Mouse (Mus musculus): ENCODE measurements around the gene Angel1. TPM values are rescaled to one million over a fixed set of nuclear protein-coding genes. Genes with fewer than 3 reads are reported as not detected.

Gene Angel1
- total RNA-seq, 1 experiment: 13.7 TPM

GRCm38 (mm10) chr12:86734319-86734810 lies 8.1 kb upstream of the Angel1 start, which contains the start of gene Lrrc74a:
Gene Lrrc74a, plus strand, starts transcription at chr12:86734369.
- TF ChIP-seq ZC3H11A (IDR thresholded peaks at IDR 0.05; ENCODE audit: borderline replicate concordance, low read depth, low read length) (no peak), MAFK (IDR thresholded peaks at IDR 0.05; ENCODE audit: insufficient read depth, low read depth, low read length) (no peak), ZNF384 (IDR thresholded peaks at IDR 0.05; ENCODE audit: low read depth, low read length) (no peak), CHD2 (IDR thresholded peaks at IDR 0.05; ENCODE audit: low read depth, low read length) (no peak), HCFC1 (IDR thresholded peaks at IDR 0.05; ENCODE audit: borderline replicate concordance, insufficient read depth, low read length) (no peak)
- no peak for DNase-seq (ENCODE audit: low read depth, low spot score)
- H3K4me3 ChIP-seq (ENCODE audit: insufficient read depth in 1 of 2, low read depth in 1 of 2, low read length in 2 of 2, poor library complexity in 1 of 2, severe bottlenecking in 1 of 2): no peak within 1 kb of the TSS
- no peaks in the 10 kb centered on the region for H3K36me3 ChIP-seq (ENCODE audit: control insufficient read depth, insufficient read depth, low read length, poor library complexity, severe bottlenecking)
- no peak within 1 kb of the TSS for H3K27ac ChIP-seq (ENCODE audit: insufficient read depth, low read depth, low read length, poor library complexity, severe bottlenecking)
- in situ Hi-C loops (cut with MboI; ENCODE audit: low sequenced_read_pairs in 2 of 2, unreplicated experiment in 2 of 2): no loop called here
- H3K4me1 ChIP-seq (ENCODE audit: control insufficient read depth in 2 of 2, insufficient read depth in 2 of 2, low read length in 2 of 2, poor library complexity in 1 of 2): no peaks in the 10 kb centered on the region
- H3K9ac ChIP-seq (ENCODE audit: insufficient read depth, low read depth, low read length, poor library complexity, severe bottlenecking): no peak within 1 kb of the TSS
- H3K9me3 ChIP-seq (ENCODE audit: control insufficient read depth, insufficient read depth, low read depth, low read length): no peaks in the 10 kb centered on the region

DNA sequence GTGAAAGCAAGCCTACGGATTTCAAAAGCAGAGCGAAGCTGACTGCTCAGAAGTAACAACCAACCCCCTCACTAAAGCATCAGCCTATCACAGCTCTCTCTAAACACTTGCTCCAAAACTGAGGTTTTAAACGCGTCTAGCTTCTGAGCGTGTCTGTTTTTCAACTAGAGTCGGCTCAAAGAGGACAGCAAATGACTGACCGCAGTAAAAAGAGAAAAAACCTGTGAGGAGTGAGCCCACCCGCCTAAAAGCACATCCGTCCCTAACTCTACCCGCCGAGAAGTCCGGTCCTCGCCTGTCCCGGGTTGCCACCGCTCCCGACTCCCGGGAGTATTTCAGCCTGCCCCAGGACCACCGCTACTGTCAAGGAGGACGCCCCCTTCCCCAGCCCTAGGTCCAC lies 554 bp downstream of the Angel1 start:
- in situ Hi-C loops (cut with MboI; ENCODE audit: low sequenced_read_pairs in 2 of 2, unreplicated experiment in 2 of 2): no loop called here
- no peak overlapping the region for H3K27ac ChIP-seq (ENCODE audit: insufficient read depth, low read depth, low read length, poor library complexity, severe bottlenecking)
- DNase-seq (ENCODE audit: low read depth, low spot score): no peak

GRCm38 (mm10) chr12:86724300-86724699 lies 2.0 kb downstream of the Angel1 start:
- H3K4me1 ChIP-seq (ENCODE audit: control insufficient read depth in 2 of 2, insufficient read depth in 2 of 2, low read length in 2 of 2, poor library complexity in 1 of 2): peaks cover 0 to 2% of the 10 kb centered on the region in 2 experiments; a peak in 1 of 4 replicates
- H3K9ac ChIP-seq (ENCODE audit: insufficient read depth, low read depth, low read length, poor library complexity, severe bottlenecking): no peak overlapping the region
- H3K4me3 ChIP-seq (ENCODE audit: insufficient read depth in 1 of 2, low read depth in 1 of 2, low read length in 2 of 2, poor library complexity in 1 of 2, severe bottlenecking in 1 of 2): no peak overlapping the region
- in situ Hi-C loops (cut with MboI; ENCODE audit: low sequenced_read_pairs in 2 of 2, unreplicated experiment in 2 of 2): no loop called here
- no peak overlapping the region for H3K27ac ChIP-seq (ENCODE audit: insufficient read depth, low read depth, low read length, poor library complexity, severe bottlenecking)
- no peak for TF ChIP-seq CHD2 (IDR thresholded peaks at IDR 0.05; ENCODE audit: low read depth, low read length)
- TF ChIP-seq HCFC1 (IDR thresholded peaks at IDR 0.05; ENCODE audit: borderline replicate concordance, insufficient read depth, low read length): no peak
- no peak for TF ChIP-seq ZC3H11A (IDR thresholded peaks at IDR 0.05; ENCODE audit: borderline replicate concordance, low read depth, low read length)
- TF ChIP-seq MAFK (IDR thresholded peaks at IDR 0.05; ENCODE audit: insufficient read depth, low read depth, low read length): no peak
- no peak for DNase-seq (ENCODE audit: low read depth, low spot score)
- peaks cover 11% of the 10 kb centered on the region; the same call in 1 of the 2 replicates for H3K36me3 ChIP-seq (ENCODE audit: control insufficient read depth, insufficient read depth, low read length, poor library complexity, severe bottlenecking)
- no peaks in the 10 kb centered on the region for H3K9me3 ChIP-seq (ENCODE audit: control insufficient read depth, insufficient read depth, low read depth, low read length)

More for the DNA sequence above, 554 bp downstream of the Angel1 start:
- H3K9ac ChIP-seq (ENCODE audit: insufficient read depth, low read depth, low read length, poor library complexity, severe bottlenecking): peak overlapping the region; percentile 87
- peaks cover 7% of the 10 kb centered on the region; the same call in 1 of the 2 replicates for H3K36me3 ChIP-seq (ENCODE audit: control insufficient read depth, insufficient read depth, low read length, poor library complexity, severe bottlenecking)
- no peaks in the 10 kb centered on the region for H3K9me3 ChIP-seq (ENCODE audit: control insufficient read depth, insufficient read depth, low read depth, low read length)
- H3K4me3 ChIP-seq (ENCODE audit: insufficient read depth in 1 of 2, low read depth in 1 of 2, low read length in 2 of 2, poor library complexity in 1 of 2, severe bottlenecking in 1 of 2): peak overlapping the region; percentile 82 to 86
- no peak for TF ChIP-seq MAFK (IDR thresholded peaks at IDR 0.05; ENCODE audit: insufficient read depth, low read depth, low read length)
- TF ChIP-seq ZNF384 (IDR thresholded peaks at IDR 0.05; ENCODE audit: low read depth, low read length): no peak
- TF ChIP-seq CHD2 (IDR thresholded peaks at IDR 0.05; ENCODE audit: low read depth, low read length): no peak
- no peak for TF ChIP-seq HCFC1 (IDR thresholded peaks at IDR 0.05; ENCODE audit: borderline replicate concordance, insufficient read depth, low read length)
- TF ChIP-seq ZC3H11A (IDR thresholded peaks at IDR 0.05; ENCODE audit: borderline replicate concordance, low read depth, low read length): no peak
- peaks cover 0 to 2% of the 10 kb centered on the region in 2 experiments; a peak in 1 of 4 replicates for H3K4me1 ChIP-seq (ENCODE audit: control insufficient read depth in 2 of 2, insufficient read depth in 2 of 2, low read length in 2 of 2, poor library complexity in 1 of 2)

DNA sequence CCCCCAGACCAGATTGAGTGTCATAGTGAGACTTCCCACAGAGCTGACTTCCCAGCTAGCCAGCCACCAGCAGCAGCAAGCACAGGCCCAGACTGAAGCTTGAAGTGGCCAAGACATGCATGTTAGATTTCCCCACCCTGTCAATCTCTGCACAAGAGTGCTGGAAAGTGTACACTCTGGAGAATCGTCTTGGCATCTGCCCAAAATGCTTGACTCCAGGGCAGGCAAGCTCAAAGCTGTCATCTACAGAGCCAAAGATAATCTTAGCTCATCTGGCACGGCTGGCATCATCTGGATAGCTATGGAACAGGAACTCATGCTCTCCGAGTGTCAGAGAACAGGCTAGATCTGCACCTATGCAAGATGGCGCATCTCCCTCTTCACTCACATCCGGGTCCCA lies 4.8 kb downstream of the Angel1 start:
- Histone ChIP-seq H3K9ac (ENCODE audit: insufficient read depth, low read depth, low read length, poor library complexity, severe bottlenecking) (no peak overlapping the region), H3K4me3 (ENCODE audit: insufficient read depth in 1 of 2, low read depth in 1 of 2, low read length in 2 of 2, poor library complexity in 1 of 2, severe bottlenecking in 1 of 2) (no peak overlapping the region), H3K4me1 (ENCODE audit: control insufficient read depth in 2 of 2, insufficient read depth in 2 of 2, low read length in 2 of 2, poor library complexity in 1 of 2) (peaks cover 0 to 2% of the 10 kb centered on the region in 2 experiments; a peak in 1 of 4 replicates), H3K36me3 (ENCODE audit: control insufficient read depth, insufficient read depth, low read length, poor library complexity, severe bottlenecking) (peaks cover 13% of the 10 kb centered on the region; the same call in 1 of the 2 replicates), H3K9me3 (ENCODE audit: control insufficient read depth, insufficient read depth, low read depth, low read length) (no peaks in the 10 kb centered on the region), H3K27ac (ENCODE audit: insufficient read depth, low read depth, low read length, poor library complexity, severe bottlenecking) (no peak overlapping the region)
- in situ Hi-C loops (cut with MboI; ENCODE audit: low sequenced_read_pairs in 2 of 2, unreplicated experiment in 2 of 2): no loop called here
- no peak for DNase-seq (ENCODE audit: low read depth, low spot score)
- TF ChIP-seq ZNF384 (IDR thresholded peaks at IDR 0.05; ENCODE audit: low read depth, low read length) (no peak), HCFC1 (IDR thresholded peaks at IDR 0.05; ENCODE audit: borderline replicate concordance, insufficient read depth, low read length) (no peak), MAFK (IDR thresholded peaks at IDR 0.05; ENCODE audit: insufficient read depth, low read depth, low read length) (no peak), CHD2 (IDR thresholded peaks at IDR 0.05; ENCODE audit: low read depth, low read length) (no peak), ZC3H11A (IDR thresholded peaks at IDR 0.05; ENCODE audit: borderline replicate concordance, low read depth, low read length) (no peak)
